Mouse (Mus musculus): Measurements from ENCODE around the gene Bag5.

DNA sequence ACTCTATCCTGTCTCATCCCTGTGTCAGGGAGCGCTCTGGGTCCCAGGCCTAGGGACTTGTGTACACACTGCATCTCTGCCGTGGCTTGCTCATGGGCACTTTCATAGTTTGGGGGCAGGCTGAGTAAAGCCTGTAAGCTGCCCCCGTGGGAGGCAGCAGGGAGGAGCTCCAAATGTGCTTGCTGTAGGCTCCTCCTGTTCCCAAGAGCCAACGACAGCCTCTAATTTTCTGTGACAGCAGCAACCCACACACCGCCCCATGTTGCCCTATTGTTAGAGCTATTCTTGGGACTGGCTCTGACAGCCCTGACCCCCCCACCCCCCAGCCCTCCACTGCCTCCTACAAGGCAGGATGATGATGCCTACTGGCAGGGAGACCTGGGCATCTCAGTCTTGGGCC, 31.1 kb downstream of the Bag5 start:
- TF ChIP-seq POLR2A (IDR thresholded peaks at IDR 0.05; ENCODE audit: extremely low read depth, insufficient read depth, low read length): no peak
- TF ChIP-seq CTCF (IDR thresholded peaks at IDR 0.05; ENCODE audit: low read depth, low read length): no peak
